13 mouse cellular contexts compared by ENCODE assay signal in the genomic region with DNA sequence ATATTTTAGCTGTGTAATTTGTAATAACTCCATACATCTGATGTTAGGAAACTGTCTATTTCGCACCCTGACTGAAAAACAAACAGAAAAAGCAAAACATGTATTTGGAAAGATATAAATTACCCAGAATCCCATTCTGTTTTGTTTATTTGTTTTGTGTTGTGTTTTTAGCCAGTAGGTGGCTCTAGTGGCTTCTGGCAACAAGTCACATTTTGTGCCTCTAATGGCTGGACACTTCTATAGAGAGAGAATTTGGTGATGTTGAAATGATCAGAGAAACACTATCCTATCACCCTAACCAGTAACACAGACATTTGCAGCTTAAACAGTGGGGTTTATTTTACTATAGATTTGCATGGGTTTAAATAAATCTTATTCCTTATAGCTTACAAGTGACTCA.
A peak's percentile ranks its signal among the peaks of the same experiment; 100 is the strongest.
DNase-seq lines count a peak whose midpoint lies in the region; ATAC-seq and TF ChIP-seq lines count a peak whose summit lies in the region.
"Had no signal": no experiment of that assay in that cellular context is flagged by ENCODE, and none has a peak within 500 bp of the region (broad histone marks: within the 10 kb centered on the region; RNA-seq: fewer than 3 reads in every experiment).

No protein-coding gene starts in this region.

- no peaks in the 10 kb centered on the region for H3K27me3 ChIP-seq in heart, postnatal 0 days (ENCODE audit: control insufficient read depth, insufficient read depth, low read length)
- no peaks in the 10 kb centered on the region for H3K27me3 ChIP-seq in heart, embryonic 12.5 days (replicated peaks)
- H3K27me3 ChIP-seq in liver, postnatal 0 days (ENCODE audit: insufficient read depth, low read length), result peaks cover 8% of the 10 kb centered on the region
- H3K27me3 ChIP-seq in liver, embryonic 12.5 days (replicated peaks), result peaks cover 25% of the 10 kb centered on the region
- H3K27me3 ChIP-seq: heart, embryonic 13.5 days had no signal

- no peak for ATAC-seq in CD4-positive, CD25-positive, alpha-beta regulatory T cell, adult 4 months
- no peak for ATAC-seq in heart, postnatal 0 days (ENCODE audit: insufficient read depth, low read depth)
- no peak for ATAC-seq in heart, embryonic 12.5 days (ENCODE audit: insufficient number of reproducible peaks, low FRiP score)
- no peak for ATAC-seq in liver, postnatal 0 days
- no peak for ATAC-seq in liver, embryonic 12.5 days
- ATAC-seq: intestine, embryonic 16.5 days had no signal

- H3K27ac ChIP-seq in heart, postnatal 0 days (ENCODE audit: low read depth), result no peak overlapping the region
- H3K27ac ChIP-seq in heart, embryonic 12.5 days (ENCODE audit: poor library complexity, severe bottlenecking), result no peak overlapping the region
- H3K27ac ChIP-seq in liver, postnatal 0 days (ENCODE audit: low read depth), result no peak overlapping the region
- no peak overlapping the region for H3K27ac ChIP-seq in liver, embryonic 12.5 days
- H3K27ac ChIP-seq: embryonic facial prominence, embryonic 12.5 days; heart, embryonic 13.5 days; neural tube, embryonic 13.5 days had no signal

- H3K36me3 ChIP-seq in heart, postnatal 0 days (replicated peaks; ENCODE audit: control insufficient read depth, insufficient read depth, low read length), result no peaks in the 10 kb centered on the region
- H3K36me3 ChIP-seq in heart, embryonic 12.5 days, result no peaks in the 10 kb centered on the region
- H3K36me3 ChIP-seq in liver, postnatal 0 days (replicated peaks; ENCODE audit: insufficient read depth, low read length), result no peaks in the 10 kb centered on the region
- no peaks in the 10 kb centered on the region for H3K36me3 ChIP-seq in liver, embryonic 12.5 days
- H3K36me3 ChIP-seq: embryonic facial prominence, embryonic 12.5 days; heart, embryonic 13.5 days; neural tube, embryonic 13.5 days had no signal

- DNase-seq in CD4-positive, CD25-positive, alpha-beta regulatory T cell, adult 2 months (ENCODE audit: low read depth, low spot score), result peak; percentile 13
- DNase-seq in heart, postnatal 0 days (ENCODE audit: low spot score), result no peak
- no peak for DNase-seq in liver, postnatal 0 days
- peak; percentile 69 for DNase-seq in brain, adult 2 months (ENCODE audit: low read depth, low spot score)
- DNase-seq in thymus, adult 18-20 months, result no peak
- DNase-seq: gastrocnemius, postnatal 36 days had no signal

- no peak overlapping the region for H3K4me2 ChIP-seq in heart, postnatal 0 days (ENCODE audit: low read depth, low read length)
- H3K4me2 ChIP-seq in heart, embryonic 12.5 days, result no peak overlapping the region
- no peak overlapping the region for H3K4me2 ChIP-seq in liver, postnatal 0 days (ENCODE audit: low read depth, low read length)
- H3K4me2 ChIP-seq in liver, embryonic 12.5 days, result no peak overlapping the region
- H3K4me2 ChIP-seq: embryonic facial prominence, embryonic 12.5 days; heart, embryonic 13.5 days; neural tube, embryonic 13.5 days had no signal

- TF ChIP-seq EP300 in heart, postnatal 0 days (IDR thresholded peaks at IDR 0.05; ENCODE audit: low read depth), result no peak
- no peak for TF ChIP-seq EP300 in liver, postnatal 0 days (IDR thresholded peaks at IDR 0.05; ENCODE audit: low read depth)

- no peaks in the 10 kb centered on the region for H3K9me3 ChIP-seq in heart, postnatal 0 days (replicated peaks; ENCODE audit: control insufficient read depth, low read length)
- no peaks in the 10 kb centered on the region for H3K9me3 ChIP-seq in heart, embryonic 12.5 days (replicated peaks)
- H3K9me3 ChIP-seq in liver, postnatal 0 days (ENCODE audit: low read length), result no peaks in the 10 kb centered on the region
- H3K9me3 ChIP-seq in liver, embryonic 12.5 days (replicated peaks), result no peaks in the 10 kb centered on the region
- H3K9me3 ChIP-seq: embryonic facial prominence, embryonic 12.5 days; heart, embryonic 13.5 days; neural tube, embryonic 13.5 days had no signal

- H3K4me3 ChIP-seq in heart, postnatal 0 days (ENCODE audit: low read depth, low read length), result no peak overlapping the region
- H3K4me3 ChIP-seq in heart, embryonic 12.5 days, result no peak overlapping the region
- no peak overlapping the region for H3K4me3 ChIP-seq in liver, postnatal 0 days (ENCODE audit: low read depth, low read length)
- no peak overlapping the region for H3K4me3 ChIP-seq in liver, embryonic 12.5 days
- H3K4me3 ChIP-seq: embryonic facial prominence, embryonic 12.5 days; heart, embryonic 13.5 days; neural tube, embryonic 13.5 days had no signal

- WGBS in heart, postnatal 0 days, result 65% methylated on average over 1 of the region's 1 CpGs
- 88% methylated on average over 1 of the region's 1 CpGs for WGBS in heart, embryonic 12.5 days
- WGBS in liver, postnatal 0 days (ENCODE audit: insufficient replicate concordance), result 66% methylated on average over 1 of the region's 1 CpGs
- 59% methylated on average over 1 of the region's 1 CpGs for WGBS in liver, embryonic 12.5 days (ENCODE audit: insufficient replicate concordance)

- peaks cover 14% of the 10 kb centered on the region; the same call in 1 of the 2 replicates for H3K4me1 ChIP-seq in heart, postnatal 0 days (ENCODE audit: control insufficient read depth, insufficient read depth)
- H3K4me1 ChIP-seq in heart, embryonic 12.5 days (replicated peaks), result peaks cover 35% of the 10 kb centered on the region
- peaks cover 9% of the 10 kb centered on the region for H3K4me1 ChIP-seq in liver, postnatal 0 days (ENCODE audit: insufficient read depth)
- H3K4me1 ChIP-seq in liver, embryonic 12.5 days, result 0 out of 2 replicates have a peak, but pooled peaks cover 4% of the 10 kb centered on the region

- no peak overlapping the region for H3K9ac ChIP-seq in heart, postnatal 0 days (replicated peaks; ENCODE audit: low read depth, low read length)
- H3K9ac ChIP-seq in heart, embryonic 12.5 days, result no peak overlapping the region
- no peak overlapping the region for H3K9ac ChIP-seq in liver, postnatal 0 days (replicated peaks)
- H3K9ac ChIP-seq in liver, embryonic 12.5 days, result no peak overlapping the region
- H3K9ac ChIP-seq: embryonic facial prominence, embryonic 12.5 days; heart, embryonic 13.5 days; neural tube, embryonic 13.5 days had no signal

- TF ChIP-seq CTCF in heart, postnatal 0 days (IDR thresholded peaks at IDR 0.05; ENCODE audit: low read depth), result peak; percentile 58
- TF ChIP-seq CTCF in liver, postnatal 0 days (IDR thresholded peaks at IDR 0.05; ENCODE audit: low read depth), result peak; percentile 51

Comparison
In these comparisons a context has a peak if more than half of its experiments do, and no peak if none do; other contexts are left out.
1. DNase-seq: peak in CD4-positive, CD25-positive, alpha-beta regulatory T cell, adult 2 months (single experiment) and brain, adult 2 months (single experiment); none in heart, postnatal 0 days (single experiment), liver, postnatal 0 days (single experiment) and thymus, adult 18-20 months (0 of 2).